ENCODE assay signal across 19 mouse cellular contexts in genomic region chr10:62264299-62264698, GRCm38 (mm10). TPM values are rescaled to one million over a fixed set of nuclear protein-coding genes. Genes with fewer than 3 reads are reported as not detected.
"Had no signal": no experiment of that assay in that cellular context is flagged by ENCODE, and none has a peak within 500 bp of the region (broad histone marks: within the 10 kb centered on the region; RNA-seq: fewer than 3 reads in every experiment).

No protein-coding gene starts in this region.

- H3K4me2 ChIP-seq: liver, embryonic 12.5 days; lung, embryonic 14.5 days; midbrain, embryonic 12.5 days; neural tube, embryonic 13.5 days; neural tube, embryonic 15.5 days had no signal

- H3K9ac ChIP-seq: liver, embryonic 12.5 days; liver, embryonic 14.5 days; lung, embryonic 14.5 days; midbrain, embryonic 12.5 days; neural tube, embryonic 13.5 days; neural tube, embryonic 15.5 days had no signal

- DNase-seq: lung, embryonic 14.5 days; midbrain, embryonic 14.5 days; retina, postnatal 1 day; right cerebral cortex, adult 18-20 months; right cerebral cortex, postnatal 25 days; right cerebral cortex, postnatal 4 days; spleen, adult 18-20 months; thymus, adult 18-20 months; thymus, postnatal 25 days; thymus, postnatal 4 days had no signal

- H3K4me1 ChIP-seq: midbrain, embryonic 10.5 days; midbrain, embryonic 12.5 days; neural tube, embryonic 13.5 days had no signal

- ATAC-seq: liver, embryonic 12.5 days; midbrain, embryonic 16.5 days had no signal

- H3K27ac ChIP-seq: liver, embryonic 12.5 days; liver, embryonic 14.5 days; midbrain, embryonic 10.5 days; midbrain, embryonic 12.5 days; neural tube, embryonic 13.5 days; neural tube, embryonic 15.5 days had no signal

- H3K27me3 ChIP-seq: neural tube, embryonic 13.5 days; neural tube, embryonic 15.5 days had no signal

- H3K4me3 ChIP-seq: liver, embryonic 12.5 days; midbrain, embryonic 10.5 days; midbrain, embryonic 12.5 days; myocyte; neural tube, embryonic 13.5 days; neural tube, embryonic 15.5 days had no signal

- H3K9me3 ChIP-seq: liver, embryonic 12.5 days; midbrain, embryonic 10.5 days; midbrain, embryonic 12.5 days; neural tube, embryonic 13.5 days; neural tube, embryonic 15.5 days had no signal

RNA-seq across cellular contexts. Expression of gene Tacr2, which starts 12.1 kb away (rescaled TPM):
- polyA plus RNA-seq: liver, embryonic 12.5 days; liver, embryonic 14.5 days; midbrain, embryonic 10.5 days; midbrain, embryonic 12.5 days; midbrain, embryonic 14.5 days; midbrain, embryonic 16.5 days; neural tube, embryonic 11.5 days had no signal
